Mouse (Mus musculus) spleen, adult 12 weeks (tissue): ENCODE results near the gene Cyth3.

ENCODE experiments used
- DNase-seq: peaks from one replicate; pipeline ENCODE4 v3.0.0; 2022; ENCODE audit warnings: low spot score

Gene Cyth3

DNA sequence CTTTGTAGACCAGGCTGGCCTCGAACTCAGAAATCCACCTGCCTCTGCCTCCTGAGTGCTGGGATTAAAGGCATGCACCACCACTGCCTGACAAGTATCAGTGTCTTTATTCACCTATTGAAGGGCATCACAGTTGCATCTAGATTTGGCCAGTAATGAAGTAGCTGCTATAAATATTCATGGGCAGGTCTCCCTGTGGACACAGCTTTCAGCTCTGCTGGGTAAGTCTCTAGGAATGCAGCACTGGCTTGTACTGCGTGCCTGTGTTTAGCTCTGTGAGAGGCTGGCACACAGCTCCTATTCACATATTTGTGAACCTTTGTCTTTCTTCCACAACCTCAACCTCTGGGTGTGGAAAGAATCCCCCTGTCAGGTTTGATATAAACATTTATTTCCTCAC lies 46.6 kb downstream of the Cyth3 start:
- no peak for DNase-seq

GRCm38 (mm10) chr5:143669393-143669792 lies 47.1 kb downstream of the Cyth3 start:
- no peak for DNase-seq

DNA sequence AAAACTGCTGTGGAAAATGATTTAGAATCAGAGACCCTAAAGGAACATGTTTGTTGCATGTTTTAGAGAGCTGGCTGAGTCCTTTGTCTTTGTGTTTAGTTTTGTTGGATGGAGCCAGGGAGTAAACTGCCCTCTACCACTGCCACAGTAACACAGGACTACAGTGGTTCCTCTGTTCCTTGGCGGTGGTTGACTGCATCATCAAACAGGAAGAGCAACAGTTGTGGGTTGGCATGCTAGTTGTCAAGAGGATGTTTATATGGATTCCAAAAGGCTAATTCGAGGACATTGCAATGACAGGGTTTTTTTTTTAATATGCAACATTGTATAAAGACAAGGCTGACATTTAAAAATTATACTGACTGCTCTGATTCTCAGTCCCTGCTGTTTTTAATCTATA lies 47.6 kb downstream of the Cyth3 start:
- DNase-seq, result no peak

- no peak for DNase-seq
Observed at GRCm38 (mm10) chr5:143670740-143671415, 48.6 kb downstream of the Cyth3 start.

DNA sequence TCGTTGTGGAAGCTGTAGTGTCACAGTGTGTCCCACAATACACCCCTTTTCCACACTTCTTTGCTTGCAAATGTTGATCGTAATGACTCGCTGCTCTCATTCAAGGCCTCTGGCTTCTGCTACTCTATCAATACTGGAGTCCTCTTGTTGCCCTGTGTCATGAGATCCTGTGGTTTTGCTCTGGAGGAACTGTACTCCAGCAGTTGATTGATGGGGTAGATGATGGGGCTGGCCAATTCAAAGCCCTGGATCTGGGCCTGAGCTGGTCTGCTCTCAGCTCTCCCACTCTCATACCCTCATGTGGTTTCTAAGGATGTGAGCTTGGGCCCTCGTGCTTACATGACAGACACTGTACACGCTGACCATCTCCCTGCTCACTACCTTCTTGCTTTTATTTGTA lies 52.3 kb downstream of the Cyth3 start:
- DNase-seq, result no peak

- no peak for DNase-seq
Observed at GRCm38 (mm10) chr5:143676218-143676985, 54.2 kb downstream of the Cyth3 start.

DNA sequence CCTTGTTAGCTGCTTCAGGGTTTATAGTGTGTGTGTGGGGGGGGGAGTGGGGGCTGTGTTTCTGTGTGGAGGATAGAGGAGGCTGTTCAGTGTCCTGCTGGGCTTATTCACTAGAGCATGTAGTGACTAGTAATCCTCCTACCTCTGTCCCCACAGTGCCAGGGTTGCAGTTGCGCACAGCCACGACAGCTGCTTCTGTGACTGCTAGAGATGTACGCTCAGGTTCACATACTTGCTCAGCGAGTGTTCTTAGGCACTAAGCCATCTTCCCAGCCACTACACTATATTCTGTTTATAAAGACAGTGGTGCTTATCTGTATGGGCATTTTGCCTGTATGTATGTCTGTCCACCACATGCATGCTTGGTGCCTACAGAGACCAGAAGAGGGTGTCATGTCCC lies 55.1 kb downstream of the Cyth3 start:
- no peak for DNase-seq

- DNase-seq, result no peak
Observed at GRCm38 (mm10) chr5:143678634-143679271, 56.5 kb downstream of the Cyth3 start.

- no peak for DNase-seq
Observed at GRCm38 (mm10) chr5:143679654-143680053, 57.4 kb downstream of the Cyth3 start.

- no peak for DNase-seq
Observed at GRCm38 (mm10) chr5:143683696-143684095, 61.4 kb downstream of the Cyth3 start.

- DNase-seq, result no peak
Observed at GRCm38 (mm10) chr5:143684911-143685390, 62.7 kb downstream of the Cyth3 start.

DNA sequence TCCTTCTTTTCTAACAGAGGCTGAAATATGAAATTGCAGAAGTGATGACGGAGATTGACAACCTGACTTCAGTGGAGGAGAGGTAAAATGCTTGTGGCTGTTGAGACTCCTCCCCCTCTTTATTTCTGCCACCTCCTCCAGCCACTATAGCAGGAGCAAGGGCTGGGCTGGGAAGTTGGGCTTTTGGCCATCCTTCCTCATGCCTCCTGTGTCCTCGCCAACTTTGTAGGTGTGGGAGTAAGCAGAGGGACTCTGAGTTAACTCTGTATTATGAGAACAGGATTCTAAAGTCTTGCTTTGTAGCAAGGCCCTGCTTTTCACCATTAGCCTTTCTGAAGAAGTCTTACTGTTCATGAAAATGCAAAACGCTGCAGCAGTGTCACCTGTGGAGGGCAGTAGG lies 64.2 kb downstream of the Cyth3 start:
- no peak for DNase-seq

DNA sequence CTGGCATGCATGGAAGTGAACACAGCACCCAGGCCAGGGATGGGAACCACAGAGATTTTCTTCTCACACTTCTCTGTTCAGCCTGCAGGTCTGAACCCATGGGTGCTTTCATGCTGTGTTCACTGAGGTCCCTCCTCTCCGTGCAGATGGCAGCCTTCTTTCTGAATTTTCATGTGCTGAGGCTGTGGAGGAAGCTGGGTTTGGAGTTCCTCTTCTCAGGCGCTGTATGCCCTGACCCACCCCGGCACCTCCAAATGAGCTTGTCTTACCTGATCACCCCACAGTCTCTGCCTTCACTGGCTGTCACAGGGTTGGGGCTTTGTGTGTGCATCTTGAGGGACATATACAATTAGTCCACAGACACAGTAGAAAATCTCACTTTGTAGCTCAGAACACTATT lies 65.3 kb downstream of the Cyth3 start:
- no peak for DNase-seq

DNA sequence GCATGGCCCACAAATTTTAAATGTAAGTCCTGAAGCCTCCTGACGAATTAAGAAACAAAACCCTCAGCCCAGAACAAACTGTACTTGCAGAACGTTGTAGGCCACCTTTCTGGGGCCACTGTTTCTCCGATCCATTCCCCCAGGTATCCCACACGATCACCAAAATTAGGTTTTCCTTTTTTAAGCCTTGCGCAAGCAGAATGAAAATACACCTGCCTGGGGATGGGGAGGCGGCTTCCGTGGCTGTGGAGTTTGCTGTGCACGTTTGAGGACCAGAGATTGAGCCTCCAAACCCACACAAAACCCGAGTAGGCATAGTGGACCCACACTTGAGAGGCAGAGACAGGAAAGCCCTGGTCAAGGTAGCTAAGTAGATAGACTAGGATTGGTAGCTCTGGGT lies 68.1 kb downstream of the Cyth3 start:
- DNase-seq, result no peak

DNA sequence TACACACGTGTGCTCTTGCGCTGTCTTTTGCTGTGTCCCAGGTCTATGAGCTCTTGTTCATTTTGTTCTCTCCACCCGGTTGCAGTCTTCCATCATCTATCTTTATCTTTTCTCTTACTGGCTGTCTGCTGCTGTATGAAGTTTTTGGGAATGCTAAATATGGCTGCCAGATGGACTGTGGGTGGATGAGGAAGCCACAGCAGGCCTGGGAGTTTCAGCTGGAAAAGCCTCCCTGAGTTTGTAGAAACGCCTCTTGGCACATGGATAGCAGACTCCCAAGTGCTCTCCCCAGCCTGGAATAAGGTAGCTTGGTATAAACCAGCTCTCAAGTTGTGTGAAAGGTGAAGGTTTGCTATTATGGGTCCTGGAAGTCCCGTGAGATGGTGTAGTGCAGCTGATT lies 68.7 kb downstream of the Cyth3 start:
- no peak for DNase-seq

DNA sequence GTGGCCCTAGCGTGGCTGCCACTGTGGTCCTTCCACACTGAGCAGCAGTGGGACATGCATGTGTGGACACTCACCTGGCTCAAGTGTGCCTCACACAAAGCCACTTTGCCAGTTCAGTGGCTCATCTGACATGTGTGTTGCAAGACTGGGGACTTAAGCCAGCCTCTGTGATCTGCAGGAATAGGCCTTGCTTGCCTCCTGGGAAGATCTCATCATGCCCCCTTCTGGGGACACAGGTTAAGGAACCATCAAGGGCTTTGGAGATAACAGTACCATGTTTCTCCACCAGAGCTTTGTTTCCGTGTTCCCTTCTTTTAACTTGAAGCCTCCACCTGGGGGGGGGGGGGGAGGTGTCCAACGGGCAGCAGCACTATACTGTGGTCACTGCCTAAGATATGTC lies 74.1 kb downstream of the Cyth3 start:
- no peak for DNase-seq

- no peak for DNase-seq
Observed at GRCm38 (mm10) chr5:143698454-143698853, 76.2 kb downstream of the Cyth3 start.

- peak; percentile 75 for DNase-seq
Observed at GRCm38 (mm10) chr5:143700247-143700646, 78.0 kb downstream of the Cyth3 start.

GRCm38 (mm10) chr5:143701074-143701473 lies 78.8 kb downstream of the Cyth3 start:
- no peak for DNase-seq

- DNase-seq, result no peak
Observed at GRCm38 (mm10) chr5:143704875-143705658, 82.8 kb downstream of the Cyth3 start.

DNA sequence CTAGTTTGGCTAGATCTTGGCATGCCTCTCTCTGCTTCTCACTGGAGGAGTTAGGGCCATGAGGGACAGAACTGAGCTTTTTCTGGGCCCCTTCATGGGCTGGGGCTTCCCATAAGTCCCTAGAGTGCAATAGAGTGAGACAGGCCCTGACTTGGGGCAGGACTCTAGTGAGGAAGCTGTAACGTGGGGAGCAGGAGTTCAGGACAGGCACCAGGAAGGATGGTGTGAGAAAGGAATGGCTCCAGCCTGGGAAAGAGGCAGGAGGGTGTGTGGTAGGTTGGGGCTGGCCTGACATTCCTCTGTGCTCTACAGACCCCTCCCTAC lies 83.4 kb downstream of the Cyth3 start:
- no peak for DNase-seq

GRCm38 (mm10) chr5:143706030-143706821 lies 84.0 kb downstream of the Cyth3 start:
- DNase-seq, result no peak
